Mouse (Mus musculus) heart, embryonic 15.5 days (tissue): ENCODE measurements around the gene Olfr803. TPM values are rescaled to one million over a fixed set of nuclear protein-coding genes. Genes with fewer than 3 reads are reported as not detected.

Experiments
- ATAC-seq: fragments of 200-750 bp; cut with Nextera tagmentation; replicated peaks from 2 replicates; pipeline ENCODE4 v1.8.0; 2017; ENCODE audit warnings: low read depth, moderate TSS enrichment; ENCODE audit not compliant: insufficient number of reproducible peaks, insufficient read depth, low FRiP score
- H3K27ac ChIP-seq: fragments of 300-500 bp; sonication (generic); 2 replicates; pipeline ENCODE4 v1.5.1; 2015; ENCODE audit warnings: mild to moderate bottlenecking, inconsistent platforms
- H3K27me3 ChIP-seq: fragments of 300-500 bp; sonication (generic); 2 replicates; pipeline ENCODE4 v1.6.1; 2015; ENCODE audit warnings: inconsistent platforms
- H3K36me3 ChIP-seq: fragments of 300-500 bp; sonication (generic); 2 replicates; pipeline ENCODE4 v1.6.1; 2015; ENCODE audit warnings: mild to moderate bottlenecking, inconsistent platforms
- H3K4me1 ChIP-seq: fragments of 300-500 bp; sonication (generic); replicated peaks from 2 replicates; pipeline ENCODE4 v1.6.1; 2015; ENCODE audit warnings: inconsistent platforms
- H3K4me2 ChIP-seq: fragments of 300-500 bp; sonication (generic); 2 replicates; pipeline ENCODE4 v1.6.1; 2015; ENCODE audit warnings: inconsistent platforms, mild to moderate bottlenecking, moderate library complexity
- H3K4me3 ChIP-seq: fragments of 300-500 bp; sonication (generic); 2 replicates; pipeline ENCODE4 v1.5.1; 2015; ENCODE audit warnings: mild to moderate bottlenecking, inconsistent platforms
- H3K9ac ChIP-seq: fragments of 300-500 bp; sonication (generic); 2 replicates; pipeline ENCODE4 v1.6.1; 2015; ENCODE audit warnings: mild to moderate bottlenecking, inconsistent platforms
- H3K9me3 ChIP-seq: fragments of 300-500 bp; sonication (generic); replicated peaks from 2 replicates; pipeline ENCODE4 v1.6.1; 2016; ENCODE audit warnings: inconsistent platforms
- WGBS: fragments of 180-500 bp; shearing (Covaris S2); methylation state at CpG from one replicate; pipeline ENCODE4 v1.1.7; 2015; ENCODE audit warnings: mixed read lengths; 5-methylcytosine and 5-hydroxymethylcytosine counted together
- microRNA-seq: library from miRNA; unstranded; fragments of <30 nt; microRNA quantifications from one replicate; pipeline ENCODE4, GENCODE M21; 2016
- polyA plus RNA-seq: library from polyadenylated mRNA; unstranded; fragments of >200 nt; fragmentation: Nextera tagmentation; extraction: Ambion mirVana; gene quantifications from 2 replicates; pipeline ENCODE4 v1.2.1, GENCODE M21; 2015

The Olfr803 gene
- polyA plus RNA-seq, result not detected in 2 replicates

DNA sequence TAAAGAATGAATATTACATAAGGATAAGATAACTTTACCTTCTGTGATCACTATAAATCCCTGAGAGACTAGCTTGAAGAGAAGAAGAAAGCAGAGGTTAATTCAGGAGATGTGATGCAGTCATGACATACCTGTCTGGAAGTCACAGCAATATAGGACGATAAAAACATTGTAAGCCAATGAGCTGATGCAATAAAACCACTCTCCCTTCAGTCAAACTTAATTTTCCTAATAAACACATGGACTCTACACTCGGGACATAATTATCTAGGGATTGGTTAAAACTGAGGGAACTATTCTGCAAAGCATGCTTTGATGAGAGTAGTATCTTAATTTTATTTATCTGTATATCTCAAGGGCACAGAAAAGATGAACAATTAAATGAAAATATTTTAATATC, at the start of gene Olfr803:
TSS of gene Olfr803 (minus strand) at position 101 of the 400 bp plus-strand sequence.
- no peak for ATAC-seq
- 73% methylated on average over 2 of the region's 2 CpGs for WGBS

DNA sequence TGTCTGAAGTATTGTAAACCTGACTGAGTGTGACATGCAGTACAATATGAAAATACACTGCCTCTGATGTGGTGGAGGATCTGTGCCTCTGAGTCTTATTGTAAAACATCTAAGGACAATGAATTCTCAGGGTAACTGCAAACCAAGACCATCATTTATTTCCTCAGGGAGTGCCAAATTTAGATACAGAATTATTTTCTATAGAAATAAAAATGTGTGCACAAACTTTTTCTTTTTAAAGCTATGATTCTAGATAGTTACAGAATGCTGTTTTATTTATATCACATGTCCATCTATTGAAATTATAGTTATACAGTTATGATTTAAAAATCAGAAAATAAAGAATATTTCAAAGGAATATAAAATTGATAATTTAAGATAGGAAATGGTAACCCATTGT, 47.7 kb upstream of the Olfr803 start, which contains the start of gene Olfr806:
TSS of gene Olfr806 (minus strand) at position 101 of the 400 bp plus-strand sequence.
- Histone ChIP-seq H3K4me3 (no peak within 1 kb of the TSS), H3K27me3 (no peaks in the 10 kb centered on the region), H3K27ac (no peak within 1 kb of the TSS), H3K4me2 (no peak within 1 kb of the TSS), H3K9ac (no peak within 1 kb of the TSS), H3K4me1 (no peaks in the 10 kb centered on the region), H3K36me3 (no peaks in the 10 kb centered on the region), H3K9me3 (no peaks in the 10 kb centered on the region)
- no peak for ATAC-seq

More for the DNA sequence above, at the start of gene Olfr803:
- Histone ChIP-seq H3K4me2 (no peak within 1 kb of the TSS), H3K9me3 (no peaks in the 10 kb centered on the region), H3K36me3 (no peaks in the 10 kb centered on the region), H3K4me1 (no peaks in the 10 kb centered on the region), H3K27ac (no peak within 1 kb of the TSS), H3K9ac (no peak within 1 kb of the TSS), H3K4me3 (no peak within 1 kb of the TSS), H3K27me3 (no peaks in the 10 kb centered on the region)

DNA sequence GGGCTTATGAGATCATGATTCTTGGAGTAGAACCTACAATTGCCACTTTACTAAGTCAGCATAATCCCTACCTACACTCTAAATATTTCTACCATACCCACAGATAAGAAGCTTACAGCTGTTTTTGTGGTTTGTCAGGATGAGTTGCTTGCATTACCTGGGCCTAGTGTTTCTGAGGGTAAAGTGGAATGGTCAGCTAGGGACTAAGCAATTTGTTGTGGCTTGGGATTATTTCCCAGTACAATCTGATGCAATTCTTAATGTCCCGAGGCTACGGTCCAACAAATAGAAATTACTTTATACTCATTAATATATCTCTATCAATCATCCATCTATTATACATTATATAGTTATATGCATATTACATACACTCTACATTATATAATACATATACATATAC, 35.2 kb upstream of the Olfr803 start, which contains the start of gene Olfr805:
TSS of gene Olfr805 (minus strand) at position 101 of the 400 bp plus-strand sequence.
- H3K27me3 ChIP-seq, result no peaks in the 10 kb centered on the region
- no peak within 1 kb of the TSS for H3K27ac ChIP-seq
- 91% methylated on average over 2 of the region's 2 CpGs for WGBS
- H3K36me3 ChIP-seq, result no peaks in the 10 kb centered on the region
- H3K9me3 ChIP-seq, result no peaks in the 10 kb centered on the region
- H3K4me2 ChIP-seq, result no peak within 1 kb of the TSS
- no peak within 1 kb of the TSS for H3K4me3 ChIP-seq
- no peak within 1 kb of the TSS for H3K9ac ChIP-seq
- no peak for ATAC-seq
- H3K4me1 ChIP-seq, result no peaks in the 10 kb centered on the region

GRCm38 (mm10) chr10:129702910-129703309, 8.8 kb upstream of the Olfr803 start, which contains the start of gene Olfr804:
TSS of gene Olfr804 (plus strand) at chr10:129703210.
- Histone ChIP-seq H3K4me3 (no peak within 1 kb of the TSS), H3K27me3 (no peaks in the 10 kb centered on the region), H3K4me1 (no peaks in the 10 kb centered on the region), H3K4me2 (no peak within 1 kb of the TSS), H3K27ac (no peak within 1 kb of the TSS), H3K36me3 (no peaks in the 10 kb centered on the region), H3K9ac (no peak within 1 kb of the TSS), H3K9me3 (no peaks in the 10 kb centered on the region)
- ATAC-seq, result no peak

DNA sequence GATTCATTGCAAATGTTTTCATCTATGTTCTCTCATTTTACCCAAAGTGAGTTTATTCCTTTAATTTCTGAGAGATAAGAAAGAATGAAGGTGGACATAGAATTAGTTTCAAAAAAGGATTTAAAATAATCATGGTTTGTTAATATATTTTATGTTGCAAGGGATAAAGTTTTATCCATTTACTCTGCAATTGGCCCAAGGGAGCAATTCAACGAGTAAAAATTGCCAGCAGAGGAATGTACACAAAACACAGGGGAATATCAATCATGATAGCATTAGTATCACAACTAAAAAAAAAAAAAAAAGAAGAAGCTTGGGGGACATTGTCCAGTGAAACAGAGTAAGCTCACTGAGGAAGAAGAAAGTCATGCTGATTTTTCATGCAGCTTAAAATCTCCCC, 6.0 kb downstream of the Olfr803 start, which contains the start of gene Olfr802:
TSS of gene Olfr802 (minus strand) at position 101 of the 400 bp plus-strand sequence.
- no peak for ATAC-seq
- Histone ChIP-seq H3K36me3 (no peaks in the 10 kb centered on the region), H3K27ac (no peak within 1 kb of the TSS), H3K9ac (no peak within 1 kb of the TSS), H3K27me3 (no peaks in the 10 kb centered on the region), H3K4me3 (no peak within 1 kb of the TSS), H3K4me2 (no peak within 1 kb of the TSS), H3K4me1 (no peaks in the 10 kb centered on the region), H3K9me3 (no peaks in the 10 kb centered on the region)
- WGBS, result 54% methylated on average over 1 of the region's 1 CpGs

DNA sequence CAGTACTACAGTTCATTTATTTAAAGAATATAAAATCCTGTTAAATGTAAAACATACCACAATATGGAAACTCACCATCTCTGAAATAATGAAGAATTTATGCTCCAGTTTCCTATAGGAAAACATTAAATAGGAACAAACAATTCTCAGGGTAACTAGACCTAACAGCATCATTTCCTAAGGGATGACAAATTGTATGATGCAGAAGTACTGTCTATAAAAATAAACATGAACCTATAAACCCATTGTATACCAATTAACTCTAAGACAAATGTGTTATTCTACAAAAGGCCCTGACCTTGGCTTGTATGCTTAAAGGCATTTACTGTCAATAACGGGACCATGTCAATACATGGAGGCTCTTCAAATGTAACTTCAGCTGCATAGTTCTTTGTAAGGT, 20.3 kb downstream of the Olfr803 start, which contains the start of gene Olfr801:
TSS of gene Olfr801 (minus strand) at position 101 of the 400 bp plus-strand sequence.
- 56% methylated on average over 1 of the region's 1 CpGs for WGBS
- Histone ChIP-seq H3K4me2 (no peak within 1 kb of the TSS), H3K9ac (no peak within 1 kb of the TSS), H3K9me3 (no peaks in the 10 kb centered on the region), H3K27me3 (no peaks in the 10 kb centered on the region), H3K4me3 (no peak within 1 kb of the TSS), H3K27ac (no peak within 1 kb of the TSS), H3K4me1 (no peaks in the 10 kb centered on the region), H3K36me3 (no peaks in the 10 kb centered on the region)
- ATAC-seq, result no peak

- no peak for ATAC-seq
- Histone ChIP-seq H3K9ac (no peak within 1 kb of the TSS), H3K9me3 (no peaks in the 10 kb centered on the region), H3K4me2 (no peak within 1 kb of the TSS), H3K27me3 (no peaks in the 10 kb centered on the region), H3K4me1 (no peaks in the 10 kb centered on the region), H3K36me3 (no peaks in the 10 kb centered on the region), H3K4me3 (no peak within 1 kb of the TSS), H3K27ac (no peak within 1 kb of the TSS)
These were observed 36.7 kb downstream of the Olfr803 start, which contains the start of gene Olfr800 for GRCm38 (mm10) chr10:129657394-129657793. TSS of gene Olfr800 (plus strand) at chr10:129657694.

- Histone ChIP-seq H3K4me2 (no peak overlapping the region), H3K27me3 (no peaks in the 10 kb centered on the region), H3K9me3 (no peaks in the 10 kb centered on the region), H3K4me3 (no peak overlapping the region), H3K27ac (no peak overlapping the region), H3K36me3 (no peaks in the 10 kb centered on the region), H3K4me1 (no peaks in the 10 kb centered on the region), H3K9ac (no peak overlapping the region)
- ATAC-seq, result no peak
- 67% methylated on average over 1 of the region's 1 CpGs for WGBS
These were observed 42.3 kb downstream of the Olfr803 start for GRCm38 (mm10) chr10:129651763-129652162.

Small RNA genes within 50 kb of the gene (microRNA-seq; reads per million reads assigned to microRNA genes)
- gene Gm24485, result not detected

Other genes with a start within 250 kb of the Olfr803 start
- not detected in 2 replicates for gene Olfr787, start 232.4 kb downstream of the Olfr803 start, polyA plus RNA-seq
- gene Olfr788, start 223.3 kb downstream of the Olfr803 start, polyA plus RNA-seq, result not detected in 2 replicates
- not detected in 2 replicates for gene Olfr789, start 209.5 kb downstream of the Olfr803 start, polyA plus RNA-seq
- not detected in 2 replicates for gene Olfr790, start 195.8 kb downstream of the Olfr803 start, polyA plus RNA-seq
- not detected in 2 replicates for gene Olfr791, start 172.5 kb downstream of the Olfr803 start, polyA plus RNA-seq
- gene Olfr792, start 155.1 kb downstream of the Olfr803 start, polyA plus RNA-seq, result not detected in 2 replicates
- not detected in 2 replicates for gene Olfr794, start 126.6 kb downstream of the Olfr803 start, polyA plus RNA-seq
- not detected in 2 replicates for gene Olfr796, start 81.7 kb downstream of the Olfr803 start, polyA plus RNA-seq
- not detected in 2 replicates for gene Olfr798, start 66.4 kb downstream of the Olfr803 start, polyA plus RNA-seq
- not detected in 2 replicates for gene Olfr799, start 56.8 kb downstream of the Olfr803 start, polyA plus RNA-seq
- not detected in 2 replicates for gene Olfr800, start 36.6 kb downstream of the Olfr803 start, polyA plus RNA-seq
- not detected in 2 replicates for gene Olfr801, start 20.4 kb downstream of the Olfr803 start, polyA plus RNA-seq
- gene Olfr802, start 6.1 kb downstream of the Olfr803 start, polyA plus RNA-seq, result not detected in 2 replicates
- not detected in 2 replicates for gene Olfr804, start 8.9 kb upstream of the Olfr803 start, polyA plus RNA-seq
- not detected in 2 replicates for gene Olfr805, start 35.1 kb upstream of the Olfr803 start, polyA plus RNA-seq
- gene Olfr806, start 47.6 kb upstream of the Olfr803 start, polyA plus RNA-seq, result not detected in 2 replicates
- not detected in 2 replicates for gene Olfr807, start 63.5 kb upstream of the Olfr803 start, polyA plus RNA-seq
- not detected in 2 replicates for gene Olfr808, start 71.2 kb upstream of the Olfr803 start, polyA plus RNA-seq
- gene Olfr809, start 80.4 kb upstream of the Olfr803 start, polyA plus RNA-seq, result not detected in 2 replicates
- not detected in 2 replicates for gene Olfr810, start 100.6 kb upstream of the Olfr803 start, polyA plus RNA-seq
- not detected in 2 replicates for gene Olfr811, start 110.1 kb upstream of the Olfr803 start, polyA plus RNA-seq
- gene Olfr812, start 151.8 kb upstream of the Olfr803 start, polyA plus RNA-seq, result not detected in 2 replicates
- gene Olfr813, start 161.1 kb upstream of the Olfr803 start, polyA plus RNA-seq, result not detected in 2 replicates
- not detected in 2 replicates for gene Olfr814, start 185.6 kb upstream of the Olfr803 start, polyA plus RNA-seq
- not detected in 2 replicates for gene Olfr815, start 211.6 kb upstream of the Olfr803 start, polyA plus RNA-seq
- not detected in 2 replicates for gene Olfr816, start 221.3 kb upstream of the Olfr803 start, polyA plus RNA-seq